Mouse (Mus musculus) neutrophil, adult 5-6 weeks (primary cell): ENCODE results near the gene Defa23. TPM values are rescaled to one million over a fixed set of nuclear protein-coding genes. Genes with fewer than 3 reads are reported as not detected.
"Not testable (repeated sequence)": the region's sequence is repeated elsewhere in the genome, so short reads cannot be mapped to it uniquely, and the experiment has no call there.

Source experiments
- ATAC-seq: fragments of 151-379, 151-347 bp; 2 replicates; pipeline ENCODE4 v1.8.0; 2017; ENCODE audit warnings: mild to moderate bottlenecking, moderate TSS enrichment; ENCODE audit not compliant: insufficient number of reproducible peaks, poor library complexity, low FRiP score, severe bottlenecking; ENCODE audit errors: extremely low read depth
- total RNA-seq: library from RNA; stranded (forward); fragments of 200-1000 nt; gene quantifications from 2 replicates; pipeline ENCODE4 v1.2.3, GENCODE M21; 2017

The Defa23 gene
- not detected in 2 replicates for total RNA-seq

- not testable (repeated sequence) for ATAC-seq
Measured at GRCm38 (mm10) chr8:21054747-21055146, at the start of gene Defa23. TSS of gene Defa23 (plus strand) at chr8:21055047.

GRCm38 (mm10) chr8:21006801-21007200 lies 48.0 kb upstream of the Defa23 start:
- no peak for ATAC-seq

- not testable (repeated sequence) for ATAC-seq
Measured at GRCm38 (mm10) chr8:21008578-21008977, 46.3 kb upstream of the Defa23 start.

- ATAC-seq: not testable (repeated sequence)
Measured at GRCm38 (mm10) chr8:21010548-21010947, 44.3 kb upstream of the Defa23 start.

- not testable (repeated sequence) for ATAC-seq
Measured at GRCm38 (mm10) chr8:21025245-21025644, 29.6 kb upstream of the Defa23 start, which contains the start of gene Defa21. TSS of gene Defa21 (plus strand) at chr8:21025545.

GRCm38 (mm10) chr8:21064738-21065137 lies 9.9 kb downstream of the Defa23 start, which contains the start of gene Defa35:
TSS of gene Defa35 (plus strand) at chr8:21065038.
- ATAC-seq: not testable (repeated sequence)

GRCm38 (mm10) chr8:21084142-21084541 lies 29.3 kb downstream of the Defa23 start, which contains the start of gene Defa25:
TSS of gene Defa25 (plus strand) at chr8:21084442.
- ATAC-seq: not testable (repeated sequence)

GRCm38 (mm10) chr8:21093106-21093505 lies 38.3 kb downstream of the Defa23 start:
- ATAC-seq: no peak

- not testable (repeated sequence) for ATAC-seq
Measured at GRCm38 (mm10) chr8:21095950-21096349, 41.1 kb downstream of the Defa23 start, which contains the start of gene Gm14851. TSS of gene Gm14851 (minus strand) at chr8:21096050.

Other genes starting within 250 kb of the Defa23 start
- gene Defb33, start 162.4 kb upstream of the Defa23 start, total RNA-seq: not detected in 2 replicates
- not detected in 2 replicates for gene Gm15056, start 152.4 kb upstream of the Defa23 start, total RNA-seq
- gene Gm6040, start 133.0 kb upstream of the Defa23 start, total RNA-seq: not detected in 2 replicates
- gene AY761185, start 110.3 kb upstream of the Defa23 start, total RNA-seq: not detected in 2 replicates
- gene Defa21, start 29.5 kb upstream of the Defa23 start, total RNA-seq: not detected in 2 replicates
- not detected in 2 replicates for gene Defa35, start 10.0 kb downstream of the Defa23 start, total RNA-seq
- not detected in 2 replicates for gene Defa25, start 29.4 kb downstream of the Defa23 start, total RNA-seq
- not detected in 2 replicates for gene Gm14851, start 41.0 kb downstream of the Defa23 start, total RNA-seq
- gene Defa30, start 79.6 kb downstream of the Defa23 start, total RNA-seq: not detected in 2 replicates
- gene Defa22, start 107.2 kb downstream of the Defa23 start, total RNA-seq: not detected in 2 replicates
- gene Defa31, start 136.6 kb downstream of the Defa23 start, total RNA-seq: not detected in 2 replicates
- not detected in 2 replicates for gene Gm15293, start 146.5 kb downstream of the Defa23 start, total RNA-seq
- gene Gm15292, start 194.7 kb downstream of the Defa23 start, total RNA-seq: not detected in 2 replicates